Mouse (Mus musculus): ENCODE data around the gene Lama4.

- TF ChIP-seq POLR2A (IDR thresholded peaks at IDR 0.05; ENCODE audit: extremely low read depth, insufficient read depth, low read length) (no peak), CTCF (IDR thresholded peaks at IDR 0.05; ENCODE audit: extremely low read depth, insufficient read depth, low read length) (no peak)
These were observed 63.1 kb downstream of the Lama4 start for GRCm38 (mm10) chr10:39028403-39028802.
